Mouse (Mus musculus) left cerebral cortex, postnatal 36 days (tissue): ENCODE results near the gene 4933411K16Rik. TPM values are rescaled to one million over a fixed set of nuclear protein-coding genes. Genes with fewer than 3 reads are reported as not detected.

Source experiments
- DNase-seq, 2 experiments: peaks; one replicate each; pipeline ENCODE4 v3.0.0; 2021 to 2022; ENCODE audit warnings: low spot score in 2 of 2, mixed read lengths in 1 of 2
- intact Hi-C: fragments of 180-260 bp; cut with DNase I; formaldehyde crosslinking; loops from one replicate; pipeline ENCODE4 v1.15.1; 2025
- total RNA-seq, 2 experiments: library from RNA; stranded (reverse); gene quantifications; 2 replicates each; pipeline ENCODE4 v1.2.3; 2021

Gene 4933411K16Rik
- under 1 TPM; 0.62 to 0.86 TPM for total RNA-seq

DNA sequence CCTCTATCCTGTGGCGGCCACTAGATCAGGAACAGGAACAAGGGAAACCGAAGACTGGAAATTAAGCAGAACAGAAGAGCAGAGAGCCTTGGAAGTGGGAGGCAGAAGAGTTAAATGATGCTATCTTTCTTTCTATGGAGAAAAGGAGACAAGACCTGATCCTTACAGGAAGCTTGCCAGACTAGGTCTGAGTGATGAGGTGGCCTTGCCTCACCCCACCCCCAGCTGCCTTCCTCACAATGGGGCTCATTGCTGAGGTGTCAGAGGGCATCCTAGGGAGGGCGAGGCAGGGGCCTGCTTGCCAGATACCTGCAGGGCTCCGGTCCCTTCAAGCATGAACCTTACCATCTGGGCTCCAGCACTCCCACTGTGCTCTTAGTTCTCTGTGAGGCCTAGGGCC, at the start of gene 4933411K16Rik:
4933411K16Rik (plus strand) TSS at position 301 of the 400 bp plus-strand sequence.
- intact Hi-C loops, result no loop called here
- DNase-seq, result no peak

GRCm38 (mm10) chr19:42004258-42004657, 47.8 kb upstream of the 4933411K16Rik start:
- intact Hi-C loops, result no loop called here
- no peak for DNase-seq

GRCm38 (mm10) chr19:42005616-42006015, 46.4 kb upstream of the 4933411K16Rik start:
- DNase-seq, result no peak
- intact Hi-C loops, result no loop called here

GRCm38 (mm10) chr19:42006568-42006967, 45.5 kb upstream of the 4933411K16Rik start:
- no peak for DNase-seq
- intact Hi-C loops, result no loop called here

DNA sequence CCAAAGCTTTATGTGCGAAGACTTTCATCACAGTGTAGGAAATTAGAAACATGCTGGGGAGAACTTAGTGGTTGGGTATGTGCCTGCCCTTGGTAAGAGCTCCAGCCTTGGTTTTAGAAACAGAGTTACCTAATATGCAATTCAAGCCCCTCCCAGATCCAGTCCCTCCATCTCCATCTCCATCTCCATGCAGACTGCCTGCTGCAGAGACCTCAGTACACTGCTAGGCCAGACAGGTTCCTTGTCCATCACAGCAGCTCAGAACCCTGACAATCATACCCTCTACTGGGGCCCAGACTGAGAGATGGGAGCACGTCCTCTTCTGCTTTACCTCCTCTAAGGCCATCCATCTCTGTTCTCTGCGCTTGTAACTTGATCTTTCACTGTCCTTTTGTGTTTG, 43.5 kb upstream of the 4933411K16Rik start:
- intact Hi-C loops, result no loop called here
- no peak for DNase-seq

DNA sequence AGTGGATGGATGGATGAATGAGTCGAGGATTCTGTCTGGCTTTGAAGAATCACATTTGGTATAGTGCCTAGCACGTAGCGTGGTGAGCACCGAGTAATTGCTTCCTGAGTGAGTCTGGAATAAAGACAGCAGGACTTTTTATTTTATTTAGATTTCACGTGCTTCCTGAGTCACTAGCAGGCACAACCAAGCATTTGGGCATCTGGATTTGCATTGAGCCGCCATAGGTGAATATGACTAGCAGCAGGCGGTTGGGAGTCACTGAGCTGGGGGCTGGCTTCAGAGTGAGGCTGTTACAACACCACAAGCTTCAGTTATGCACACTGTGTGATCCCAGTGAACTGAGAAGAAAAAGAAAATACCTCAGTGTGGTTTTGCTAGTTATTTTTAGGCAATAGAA, 43.0 kb upstream of the 4933411K16Rik start:
- intact Hi-C loops, result no loop called here
- no peak for DNase-seq

- intact Hi-C loops, result no loop called here
- DNase-seq, result no peak
Observed at GRCm38 (mm10) chr19:42010436-42010835, 41.6 kb upstream of the 4933411K16Rik start.

GRCm38 (mm10) chr19:42011123-42011522, 40.9 kb upstream of the 4933411K16Rik start:
- intact Hi-C loops, result no loop called here
- DNase-seq, result no peak

- intact Hi-C loops, result no loop called here
- no peak for DNase-seq
Observed at GRCm38 (mm10) chr19:42014231-42014825, 37.7 kb upstream of the 4933411K16Rik start.

DNA sequence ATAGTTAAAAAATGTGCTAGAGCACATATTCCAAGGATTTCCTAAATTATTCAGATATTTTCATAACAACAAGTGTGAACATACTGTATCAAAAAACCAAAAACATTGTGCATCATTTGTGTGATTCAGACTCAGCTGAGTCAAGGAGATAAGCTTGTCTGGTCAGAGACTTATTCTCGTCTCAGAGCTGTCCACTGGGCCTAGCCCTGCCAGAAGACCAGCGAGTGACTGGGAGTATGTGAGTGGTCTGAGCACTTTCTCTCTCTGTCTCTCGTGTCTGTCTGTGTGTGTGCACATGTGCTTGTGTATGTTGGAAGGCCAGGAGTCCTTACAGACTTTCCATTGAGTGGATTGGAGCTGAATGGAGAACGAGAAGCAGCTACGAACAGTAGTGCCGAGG, 37.0 kb upstream of the 4933411K16Rik start:
- no peak for DNase-seq
- intact Hi-C loops, result loop anchor here (5.0 kb wide), 1 partner anchor 33 kb away; the partner anchor contains the start of genes Mms19 and Ubtd1

DNA sequence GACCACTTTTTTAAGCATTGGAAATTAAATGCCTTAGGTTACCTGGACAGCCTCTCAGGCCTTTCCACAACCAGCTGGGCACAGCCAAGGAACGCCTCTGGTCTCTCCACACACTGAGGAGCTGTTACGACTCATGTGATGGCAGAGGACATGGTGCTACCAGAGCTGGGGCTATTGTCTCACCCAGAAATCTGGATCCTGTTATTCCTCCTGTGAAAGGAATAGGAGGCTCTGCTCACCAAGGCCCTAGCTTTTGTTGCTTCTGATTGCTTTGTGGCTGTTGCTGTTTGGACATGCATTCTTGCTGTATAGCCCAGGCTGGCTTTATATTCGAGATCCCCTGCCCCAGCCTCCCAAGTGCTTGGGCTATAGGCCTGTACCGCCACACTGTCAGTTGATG, 35.8 kb upstream of the 4933411K16Rik start:
- DNase-seq, result no peak
- intact Hi-C loops, result loop anchor here (5.0 kb wide), 1 partner anchor 34 kb away; the partner anchor contains the start of genes Mms19 and Ubtd1

- peak; percentile 45 to 46 for DNase-seq
- intact Hi-C loops, result loop anchor here (5.0 kb wide), 1 partner anchor 35 kb away; the partner anchor contains the start of genes Mms19 and Ubtd1
Observed at GRCm38 (mm10) chr19:42016840-42017239, 35.2 kb upstream of the 4933411K16Rik start.

- intact Hi-C loops, result loop anchor here (5.0 kb wide), 1 partner anchor 35 kb away; the partner anchor contains the start of genes Mms19 and Ubtd1
Observed at GRCm38 (mm10) chr19:42017399-42018247, 34.4 kb upstream of the 4933411K16Rik start.

DNA sequence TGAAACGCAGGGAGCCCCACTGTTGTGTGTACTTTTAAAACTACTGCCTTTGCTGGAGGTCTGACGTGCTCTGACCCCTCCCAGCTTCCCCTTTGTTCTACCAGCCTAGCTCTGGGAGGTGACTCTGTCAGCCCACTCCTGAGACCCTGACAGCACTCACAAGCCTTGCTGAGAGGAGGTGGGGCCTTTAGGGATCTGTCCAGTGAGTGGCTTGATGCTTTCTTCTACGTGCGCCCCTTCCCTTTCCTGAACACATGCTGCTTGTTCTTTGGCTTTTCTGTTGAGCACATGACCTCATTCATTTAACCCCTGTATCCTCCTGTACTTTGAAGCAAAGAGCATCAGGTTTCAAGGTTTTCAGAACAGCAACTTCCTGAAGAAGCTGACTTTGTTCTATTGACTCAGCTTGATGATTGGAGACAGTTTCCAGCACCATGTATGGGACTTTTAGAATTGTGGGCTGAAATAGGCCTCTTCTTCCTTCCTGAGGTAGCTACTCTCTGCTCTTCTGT, 33.0 kb upstream of the 4933411K16Rik start:
- intact Hi-C loops, result loop anchor here (5.0 kb wide), 1 partner anchor 37 kb away; the partner anchor contains the start of genes Mms19 and Ubtd1
- DNase-seq, result no peak

More at GRCm38 (mm10) chr19:42017399-42018247, 34.4 kb upstream of the 4933411K16Rik start:
- peak; percentile 57 for DNase-seq

GRCm38 (mm10) chr19:42021681-42022541, 30.1 kb upstream of the 4933411K16Rik start:
- DNase-seq, result no peak
- intact Hi-C loops, result no loop called here

- no peak for DNase-seq
- intact Hi-C loops, result no loop called here
Observed at GRCm38 (mm10) chr19:42022542-42022848, 29.6 kb upstream of the 4933411K16Rik start.

GRCm38 (mm10) chr19:42026158-42026557, 25.9 kb upstream of the 4933411K16Rik start:
- peak; percentile 70 to 74 for DNase-seq
- intact Hi-C loops, result loop anchor here (2.0 to 5.0 kb wide), 2 partner anchors 45 to 74 kb away; partner anchors contain the start of genes Mms19 and Ubtd1

- intact Hi-C loops, result no loop called here
- no peak for DNase-seq
Observed at GRCm38 (mm10) chr19:42031112-42031511, 20.9 kb upstream of the 4933411K16Rik start.

DNA sequence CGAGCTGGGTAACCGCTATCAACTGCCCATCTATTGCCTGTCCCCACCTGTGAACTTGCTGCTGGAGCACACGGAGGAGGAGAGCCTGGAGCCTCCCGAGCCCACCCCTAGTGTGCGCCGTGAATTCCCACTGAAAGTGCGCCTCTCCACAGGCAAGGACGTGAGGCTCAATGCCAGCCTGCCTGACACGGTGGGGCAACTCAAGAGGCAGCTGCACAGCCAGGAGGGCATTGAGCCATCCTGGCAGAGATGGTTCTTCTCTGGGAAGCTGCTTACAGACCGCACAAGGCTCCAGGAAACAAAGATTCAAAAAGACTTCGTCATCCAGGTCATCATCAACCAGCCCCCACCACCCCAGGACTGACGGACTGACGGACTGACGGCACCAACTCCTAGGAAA, 18.4 kb upstream of the 4933411K16Rik start:
- intact Hi-C loops, result no loop called here
- DNase-seq, result no peak
